Mouse (Mus musculus) liver, embryonic 14.5 days (tissue): ENCODE data around the gene Bpifc.

ENCODE experiments used
- CTCF ChIP-seq: IDR thresholded peaks from 2 replicates; pipeline ENCODE4 v1.5.1; 2016; ENCODE audit warnings: antibody characterized with exemption, low read depth, control low read depth
- EP300 ChIP-seq: IDR thresholded peaks from 2 replicates; pipeline ENCODE4 v1.6.1; 2016; ENCODE audit warnings: antibody characterized with exemption, low read depth

GRCm38 (mm10) chr10:86021408-86021748 lies 9.7 kb upstream of the Bpifc start:
- TF ChIP-seq CTCF, result no peak
- no peak for TF ChIP-seq EP300
